Mouse (Mus musculus) cortical plate, adult 2 months (tissue): ENCODE measurements around the gene H2-T3. TPM values are rescaled to one million over a fixed set of nuclear protein-coding genes. Genes with fewer than 3 reads are reported as not detected.
"Not testable (repeated sequence)": the region's sequence is repeated elsewhere in the genome, so short reads cannot be mapped to it uniquely, and the experiment has no call there.

Source experiments
- H3K27ac ChIP-seq: fragments of 200-500 bp; 2 replicates; pipeline ENCODE4 v1.5.1; 2012; ENCODE audit warnings: low read length, control low read depth, inconsistent platforms; ENCODE audit not compliant: insufficient read depth
- H3K4me1 ChIP-seq: fragments of 200-500 bp; 2 replicates; pipeline ENCODE4 v1.6.1; 2011; ENCODE audit warnings: low read length; ENCODE audit not compliant: control insufficient read depth, insufficient read depth
- H3K4me3 ChIP-seq: fragments of 200-500 bp; 2 replicates; pipeline ENCODE4 v1.5.1; 2011; ENCODE audit warnings: mild to moderate bottlenecking, low read length, control low read depth; ENCODE audit not compliant: insufficient read depth
- CTCF ChIP-seq: fragments of 200-500 bp; IDR thresholded peaks from 2 replicates; pipeline ENCODE4 v1.5.1; 2011; ENCODE audit warnings: mild to moderate bottlenecking, control low read depth, low read length; ENCODE audit not compliant: insufficient read depth; ENCODE audit errors: extremely low read depth
- POLR2A ChIP-seq: fragments of 200-500 bp; IDR thresholded peaks from 2 replicates; pipeline ENCODE4 v1.6.1; 2011; ENCODE audit warnings: mild to moderate bottlenecking, low read length, control low read depth; ENCODE audit not compliant: insufficient read depth; ENCODE audit errors: extremely low read depth
- polyA plus RNA-seq: library from polyadenylated mRNA; depleted of rRNA; stranded (reverse); fragments of >200 nt; gene quantifications from 2 replicates; pipeline ENCODE4 v1.2.3, GENCODE M21; 2012; rRNA removed

The H2-T3 gene
- polyA plus RNA-seq, result not detected in 2 replicates

DNA sequence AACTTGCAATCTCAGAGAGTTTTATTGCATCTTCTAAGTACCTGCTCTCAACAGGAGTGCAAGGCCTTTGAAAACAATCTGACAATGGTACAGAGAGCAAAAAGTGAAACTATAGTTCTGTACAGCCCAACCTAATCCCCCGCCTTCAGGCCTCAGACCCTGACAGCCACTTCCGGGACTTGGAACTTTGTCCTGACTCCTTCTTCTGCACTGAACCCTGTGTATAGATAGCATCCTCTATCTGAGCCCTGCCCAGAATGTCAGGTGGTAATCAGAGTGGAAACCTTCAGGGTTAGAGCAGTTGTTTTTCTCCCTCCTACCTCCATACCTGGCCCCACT is at the start of gene H2-T3:
TSS of gene H2-T3 (minus strand) at position 119 of the 339 bp plus-strand sequence.
- TF ChIP-seq CTCF, result no peak
- TF ChIP-seq POLR2A, result no peak
- no peak within 1 kb of the TSS for H3K27ac ChIP-seq
- H3K4me3 ChIP-seq, result no peak within 1 kb of the TSS
- no peaks in the 10 kb centered on the region for H3K4me1 ChIP-seq

DNA sequence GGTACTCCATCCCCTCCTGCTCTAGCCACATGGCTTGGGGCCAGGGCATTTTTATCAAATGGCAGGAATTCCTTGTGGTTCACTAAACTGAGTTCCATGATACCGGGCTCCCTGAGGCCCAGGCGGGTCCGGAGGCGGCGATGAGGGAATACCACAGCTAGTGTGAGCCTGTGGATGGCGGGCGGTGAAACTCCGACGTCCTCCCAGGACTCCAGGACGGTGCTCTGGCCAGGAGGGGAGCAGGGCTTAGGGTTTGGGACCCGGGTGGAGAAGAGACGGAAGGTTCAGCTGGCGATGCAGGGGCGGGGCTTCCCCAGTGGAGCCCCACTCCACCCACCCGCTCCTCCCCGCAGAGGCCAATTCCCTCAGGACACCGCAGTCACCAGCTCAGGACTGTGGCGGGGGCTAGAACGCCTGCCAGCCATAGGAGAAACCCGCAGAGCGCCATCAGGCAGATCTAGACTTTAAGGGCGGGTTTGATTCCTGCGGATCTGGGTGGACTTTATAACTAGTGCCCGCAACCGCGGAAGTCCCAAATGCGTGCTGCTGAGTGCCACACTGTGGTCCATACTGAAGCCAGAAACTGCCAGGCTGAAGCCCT is 47.3 kb upstream of the H2-T3 start:
- TF ChIP-seq CTCF, result no peak
- no peak overlapping the region for H3K27ac ChIP-seq
- H3K4me3 ChIP-seq, result no peak overlapping the region
- H3K4me1 ChIP-seq, result no peaks in the 10 kb centered on the region

GRCm38 (mm10) chr17:36235300-36235699 is 45.2 kb upstream of the H2-T3 start:
- H3K27ac ChIP-seq, H3K4me1 ChIP-seq, H3K4me3 ChIP-seq: not testable (repeated sequence)

GRCm38 (mm10) chr17:36233572-36233971 is 43.5 kb upstream of the H2-T3 start:
- H3K4me1 ChIP-seq, result no peaks in the 10 kb centered on the region
- no peak overlapping the region for H3K4me3 ChIP-seq
- no peak overlapping the region for H3K27ac ChIP-seq
- TF ChIP-seq CTCF, result no peak

DNA sequence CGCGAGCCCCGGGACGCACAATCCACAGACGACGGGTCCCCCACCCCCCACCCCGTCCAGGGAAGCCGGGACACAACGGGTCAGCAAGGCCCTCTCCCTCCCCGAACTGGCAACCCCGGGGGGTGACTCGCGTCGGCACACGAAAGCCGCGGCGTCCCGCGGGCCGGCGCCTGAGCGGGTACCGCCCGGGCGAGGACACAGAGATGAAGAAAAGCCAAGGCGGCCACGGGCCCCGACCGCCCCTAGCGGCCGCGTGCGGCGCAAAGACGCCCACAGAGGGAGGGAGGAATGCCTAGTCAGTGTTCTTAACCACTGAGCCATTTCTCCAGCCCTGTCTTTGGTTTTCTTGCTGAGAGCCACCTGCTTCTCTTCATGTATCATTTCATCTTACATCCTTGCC is 41.2 kb upstream of the H2-T3 start:
- no peak overlapping the region for H3K4me3 ChIP-seq
- no peaks in the 10 kb centered on the region for H3K4me1 ChIP-seq
- no peak for TF ChIP-seq POLR2A
- TF ChIP-seq CTCF, result peak; percentile 29; the same call in 1 of the 2 replicates

DNA sequence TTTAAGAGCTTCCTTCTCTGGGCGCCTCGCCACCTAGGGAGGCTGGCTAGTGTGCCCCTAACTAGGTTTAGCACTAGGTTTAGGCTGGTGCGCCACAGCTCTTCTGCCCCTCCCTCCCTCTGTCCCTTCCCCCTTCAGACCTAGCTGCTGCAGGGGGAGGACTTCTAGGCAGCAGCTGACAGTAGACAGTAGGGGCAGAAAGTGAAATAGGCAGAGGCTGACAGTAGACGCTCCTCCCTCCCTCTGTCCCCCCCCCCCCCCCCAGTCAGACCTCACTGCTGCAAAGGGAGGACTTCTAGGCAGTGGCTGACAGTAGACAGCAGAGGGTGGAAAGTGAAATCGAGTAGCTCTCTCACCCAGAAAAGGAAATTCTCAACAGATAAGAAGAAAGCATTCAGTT is 39.0 kb upstream of the H2-T3 start:
- TF ChIP-seq CTCF (no peak), POLR2A (no peak)
- H3K4me3 ChIP-seq, result no peak overlapping the region
- no peaks in the 10 kb centered on the region for H3K4me1 ChIP-seq
- no peak overlapping the region for H3K27ac ChIP-seq

More for the DNA sequence above, 41.2 kb upstream of the H2-T3 start:
- H3K27ac ChIP-seq, result no peak overlapping the region

DNA sequence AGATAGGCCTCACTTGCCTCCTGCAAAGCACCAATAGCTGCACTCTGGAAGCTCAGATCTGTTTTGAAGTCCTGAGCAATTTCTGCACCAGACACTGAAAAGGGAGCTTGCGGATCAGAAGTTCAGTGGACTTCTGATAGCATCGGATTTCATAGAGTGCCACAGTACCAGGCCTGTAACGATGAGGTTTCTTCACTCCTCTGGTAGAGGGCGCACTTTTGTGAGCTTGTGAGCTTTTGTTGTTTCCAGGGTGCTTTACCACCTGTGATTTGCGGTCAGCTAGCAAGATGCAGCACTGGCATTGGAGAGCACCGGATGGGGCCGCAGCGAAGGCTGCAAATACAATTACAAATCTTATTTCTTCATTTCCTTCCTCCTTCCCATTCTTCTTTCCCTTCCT is 36.8 kb upstream of the H2-T3 start:
- Histone ChIP-seq H3K4me3 (no peak overlapping the region), H3K4me1 (no peaks in the 10 kb centered on the region), H3K27ac (no peak overlapping the region)
- TF ChIP-seq POLR2A (no peak), CTCF (no peak)

- Histone ChIP-seq H3K4me3 (no peak overlapping the region), H3K4me1 (no peaks in the 10 kb centered on the region), H3K27ac (no peak overlapping the region)
- no peak for TF ChIP-seq POLR2A
- TF ChIP-seq CTCF, result no peak
Observed at GRCm38 (mm10) chr17:36225231-36225824, 35.2 kb upstream of the H2-T3 start.

- H3K27ac ChIP-seq, result no peak overlapping the region
- TF ChIP-seq POLR2A (no peak), CTCF (no peak)
- no peak overlapping the region for H3K4me3 ChIP-seq
- H3K4me1 ChIP-seq, result no peaks in the 10 kb centered on the region
Observed at GRCm38 (mm10) chr17:36224451-36224850, 34.4 kb upstream of the H2-T3 start.

- no peak for TF ChIP-seq POLR2A
- TF ChIP-seq CTCF, result no peak
- Histone ChIP-seq H3K4me3 (no peak overlapping the region), H3K27ac (no peak overlapping the region), H3K4me1 (peaks cover 2% of the 10 kb centered on the region; the same call in 1 of the 2 replicates)
Observed at GRCm38 (mm10) chr17:36218594-36219155, 28.6 kb upstream of the H2-T3 start.
